Mouse (Mus musculus): Measurements from ENCODE around the gene Crhr1. TPM values are rescaled to one million over a fixed set of nuclear protein-coding genes. Genes with fewer than 3 reads are reported as not detected.

Crhr1 gene
- total and polyA plus RNA-seq, 3 experiments = not detected

DNA sequence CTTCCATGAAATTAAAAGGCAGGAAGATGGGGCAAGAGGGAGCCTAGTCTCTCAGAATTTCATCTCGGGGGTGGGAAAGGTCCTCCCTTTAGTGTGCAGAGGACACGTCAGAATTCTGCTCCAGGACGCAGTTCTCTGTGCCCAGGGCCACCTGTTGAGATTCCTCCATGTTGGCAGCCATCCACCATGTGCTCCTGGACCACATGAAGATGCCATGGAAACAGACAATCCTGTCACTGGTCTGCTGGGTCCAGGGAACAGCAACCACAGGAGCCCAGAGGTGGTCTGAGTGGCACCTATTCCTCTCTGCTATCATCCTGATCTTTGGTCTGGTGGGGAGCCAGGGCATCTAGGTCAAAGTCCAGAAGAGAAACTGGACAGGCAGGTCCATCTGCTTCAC is 6.3 kb downstream of the Crhr1 start:
- no peaks in the 10 kb centered on the region for H3K79me2 ChIP-seq (ENCODE audit: control insufficient read depth, insufficient read depth, low read length, poor library complexity)
- H3K9ac ChIP-seq (ENCODE audit: control insufficient read depth, low read depth, low read length, poor library complexity, severe bottlenecking) = no peak overlapping the region
- no peaks in the 10 kb centered on the region for H3K36me3 ChIP-seq (ENCODE audit: control insufficient read depth in 1 of 2, insufficient read depth in 2 of 2, low read length in 2 of 2)
- no peak overlapping the region for H3K27ac ChIP-seq (ENCODE audit: control insufficient read depth, low read depth, low read length)
- peaks cover 0 to 2% of the 10 kb centered on the region in 2 experiments; a peak in 3 of 4 replicates for H3K27me3 ChIP-seq (ENCODE audit: control insufficient read depth in 1 of 2, insufficient read depth in 2 of 2, low read length in 2 of 2)
- no peak for TF ChIP-seq GATA1 (IDR thresholded peaks at IDR 0.05; ENCODE audit: low read depth, low read length)
- no peak for TF ChIP-seq MXI1 (IDR thresholded peaks at IDR 0.05; ENCODE audit: low read depth, low read length)
- TF ChIP-seq SMC3 (IDR thresholded peaks at IDR 0.05; ENCODE audit: low read depth, low read length) = no peak
- TF ChIP-seq POLR2AphosphoS2 (IDR thresholded peaks at IDR 0.05; ENCODE audit: low read length) = no peak
- TF ChIP-seq BHLHE40 (IDR thresholded peaks at IDR 0.05; ENCODE audit: borderline replicate concordance, low read depth, low read length) = no peak
- TF ChIP-seq MAZ (IDR thresholded peaks at IDR 0.05; ENCODE audit: low read depth, low read length) = no peak
- no peak for TF ChIP-seq ZNF384 (IDR thresholded peaks at IDR 0.05; ENCODE audit: low read depth, low read length)
- no peak for TF ChIP-seq ZKSCAN1 (IDR thresholded peaks at IDR 0.05; ENCODE audit: low read depth, low read length)
- H3K4me1 ChIP-seq (ENCODE audit: control insufficient read depth in 1 of 2, insufficient read depth in 2 of 2, low read length in 2 of 2) = no peaks in the 10 kb centered on the region
- no peaks in the 10 kb centered on the region for H3K9me3 ChIP-seq (replicated peaks; ENCODE audit: insufficient read depth, low read length)
- DNase-seq (ENCODE audit: low read depth, low spot score) = no peak
- H3K4me3 ChIP-seq (ENCODE audit: control insufficient read depth in 1 of 2, insufficient read depth in 1 of 2, low read depth in 2 of 2, low read length in 2 of 2) = no peak overlapping the region

DNA sequence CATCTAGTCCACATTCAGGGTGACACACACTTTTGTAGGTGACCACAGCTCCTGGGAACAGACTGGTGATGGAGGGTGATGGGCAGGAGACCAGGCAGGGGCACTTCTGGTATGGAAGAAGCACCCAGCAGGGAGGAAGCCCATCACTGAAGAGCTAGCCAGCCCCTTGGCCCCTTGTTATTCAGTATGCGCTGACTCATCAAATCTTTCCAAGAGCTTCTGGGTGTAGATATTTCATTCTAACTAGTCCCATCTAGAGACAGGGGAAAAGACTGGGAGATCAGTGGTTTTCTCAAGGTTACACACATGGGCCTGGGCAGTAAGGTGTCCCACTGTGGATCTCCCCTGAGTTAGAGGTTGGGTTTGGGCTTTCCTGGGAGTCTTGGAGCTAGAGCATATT is 12.3 kb downstream of the Crhr1 start:
- TF ChIP-seq ZMIZ1 (IDR thresholded peaks at IDR 0.05; ENCODE audit: low read depth, low read length) = no peak
- peak; percentile 57 for TF ChIP-seq MAFK (IDR thresholded peaks at IDR 0.05; ENCODE audit: borderline replicate concordance, low read depth, low read length)
- no peaks in the 10 kb centered on the region for H3K4me1 ChIP-seq (ENCODE audit: control insufficient read depth in 1 of 2, insufficient read depth in 2 of 2, low read length in 2 of 2)

DNA sequence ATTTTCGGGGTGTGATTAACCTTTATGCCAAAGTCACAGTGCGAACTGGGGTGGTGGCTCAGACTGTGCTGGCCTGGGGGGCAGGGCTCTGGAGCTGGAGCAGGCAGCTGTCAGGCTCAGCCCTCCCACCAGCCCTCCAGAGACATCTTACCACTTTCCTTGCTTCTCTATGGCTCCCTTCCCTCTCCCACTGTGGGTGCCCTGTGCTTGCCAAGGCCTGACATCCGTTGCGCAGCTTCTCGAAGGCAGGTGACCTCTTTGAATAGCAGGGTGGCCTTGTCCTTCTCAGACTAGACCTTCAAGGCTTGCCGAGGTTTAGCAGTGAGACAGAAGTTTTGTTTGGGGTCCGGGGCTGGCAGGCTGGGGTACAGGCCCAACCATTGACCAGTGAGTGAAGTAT is 16.1 kb downstream of the Crhr1 start:
- H3K27me3 ChIP-seq (ENCODE audit: control insufficient read depth in 1 of 2, insufficient read depth in 2 of 2, low read length in 2 of 2) = peaks cover 5 to 7% of the 10 kb centered on the region in 2 experiments

More for the DNA sequence above, 12.3 kb downstream of the Crhr1 start:
- DNase-seq (ENCODE audit: low read depth, low spot score) = no peak
- Histone ChIP-seq H3K36me3 (ENCODE audit: control insufficient read depth in 1 of 2, insufficient read depth in 2 of 2, low read length in 2 of 2) (no peaks in the 10 kb centered on the region), H3K4me3 (ENCODE audit: control insufficient read depth in 1 of 2, insufficient read depth in 1 of 2, low read depth in 2 of 2, low read length in 2 of 2) (no peak overlapping the region), H3K27me3 (ENCODE audit: control insufficient read depth in 1 of 2, insufficient read depth in 2 of 2, low read length in 2 of 2) (peaks cover 4 to 7% of the 10 kb centered on the region in 2 experiments), H3K27ac (ENCODE audit: control insufficient read depth, low read depth, low read length) (no peak overlapping the region), H3K9me3 (replicated peaks; ENCODE audit: insufficient read depth, low read length) (no peaks in the 10 kb centered on the region), H3K9ac (ENCODE audit: control insufficient read depth, low read depth, low read length, poor library complexity, severe bottlenecking) (no peak overlapping the region), H3K79me2 (ENCODE audit: control insufficient read depth, insufficient read depth, low read length, poor library complexity) (no peaks in the 10 kb centered on the region)

More for the DNA sequence above, 16.1 kb downstream of the Crhr1 start:
- H3K4me3 ChIP-seq (ENCODE audit: control insufficient read depth in 1 of 2, insufficient read depth in 1 of 2, low read depth in 2 of 2, low read length in 2 of 2) = no peak overlapping the region
- H3K4me1 ChIP-seq (ENCODE audit: control insufficient read depth in 1 of 2, insufficient read depth in 2 of 2, low read length in 2 of 2) = no peaks in the 10 kb centered on the region
- no peak overlapping the region for H3K27ac ChIP-seq (ENCODE audit: control insufficient read depth, low read depth, low read length)
- H3K9me3 ChIP-seq (replicated peaks; ENCODE audit: insufficient read depth, low read length) = no peaks in the 10 kb centered on the region
- TF ChIP-seq RAD21 (IDR thresholded peaks at IDR 0.05; ENCODE audit: low read depth, low read length) = no peak
- no peak for TF ChIP-seq CTCF (IDR thresholded peaks at IDR 0.05 in 2 of 3, conservative IDR thresholded peaks at IDR 0.05 in 1 of 3; ENCODE audit: control insufficient read depth in 1 of 3, insufficient read depth in 1 of 3, low read depth in 2 of 3, low read length in 3 of 3, poor library complexity in 1 of 3, severe bottlenecking in 1 of 3)
- TF ChIP-seq POLR2AphosphoS5 (IDR thresholded peaks at IDR 0.05; ENCODE audit: borderline replicate concordance, low read depth, low read length) = no peak
- no peak for TF ChIP-seq ZKSCAN1 (IDR thresholded peaks at IDR 0.05; ENCODE audit: low read depth, low read length)
- TF ChIP-seq USF2 (IDR thresholded peaks at IDR 0.05; ENCODE audit: borderline replicate concordance in 1 of 2, insufficient read depth in 1 of 2, low read depth in 1 of 2, low read length in 2 of 2) = no peak
- TF ChIP-seq KAT2A (conservative IDR thresholded peaks at IDR 0.05; ENCODE audit: low read depth, low read length) = no peak
- TF ChIP-seq BHLHE40 (IDR thresholded peaks at IDR 0.05; ENCODE audit: borderline replicate concordance, low read depth, low read length) = no peak
- no peak for TF ChIP-seq SMC3 (IDR thresholded peaks at IDR 0.05; ENCODE audit: low read depth, low read length)
- no peaks in the 10 kb centered on the region for H3K79me2 ChIP-seq (ENCODE audit: control insufficient read depth, insufficient read depth, low read length, poor library complexity)
- H3K36me3 ChIP-seq (ENCODE audit: control insufficient read depth in 1 of 2, insufficient read depth in 2 of 2, low read length in 2 of 2) = no peaks in the 10 kb centered on the region
- no peak overlapping the region for H3K9ac ChIP-seq (ENCODE audit: control insufficient read depth, low read depth, low read length, poor library complexity, severe bottlenecking)
- DNase-seq (ENCODE audit: low read depth, low spot score) = no peak

Data from MEL (cell line).